Mouse (Mus musculus) liver, embryonic 12.5 days (tissue): Measurements from ENCODE around the gene Cdc14a. TPM values are rescaled to one million over a fixed set of nuclear protein-coding genes. Genes with fewer than 3 reads are reported as not detected.

Experiments used
- ATAC-seq: fragments of 200-750 bp; cut with Nextera tagmentation; 2 replicates; pipeline ENCODE4 v1.8.0; 2017; ENCODE audit warnings: moderate number of reproducible peaks, mild to moderate bottlenecking, moderate library complexity
- H3K27ac ChIP-seq: fragments of 300-500 bp; sonication (generic); 2 replicates; pipeline ENCODE4 v1.5.1; 2016; ENCODE audit warnings: mild to moderate bottlenecking
- H3K27me3 ChIP-seq: fragments of 300-500 bp; sonication (generic); replicated peaks from 2 replicates; pipeline ENCODE4 v1.6.1; 2016; ENCODE audit warnings: mild to moderate bottlenecking, moderate library complexity
- H3K36me3 ChIP-seq: fragments of 300-500 bp; sonication (generic); 2 replicates; pipeline ENCODE4 v1.6.1; 2016; ENCODE audit warnings: mild to moderate bottlenecking, moderate library complexity
- H3K4me1 ChIP-seq: fragments of 300-500 bp; sonication (generic); 2 replicates; pipeline ENCODE4 v1.6.1; 2016
- H3K4me2 ChIP-seq: fragments of 300-500 bp; sonication (generic); 2 replicates; pipeline ENCODE4 v1.6.1; 2016; ENCODE audit warnings: mild to moderate bottlenecking, moderate library complexity
- H3K4me3 ChIP-seq: fragments of 300-500 bp; sonication (generic); 2 replicates; pipeline ENCODE4 v1.5.1; 2016; ENCODE audit warnings: mild to moderate bottlenecking, moderate library complexity
- H3K9ac ChIP-seq: fragments of 300-500 bp; sonication (generic); 2 replicates; pipeline ENCODE4 v1.6.1; 2016; ENCODE audit warnings: mild to moderate bottlenecking, moderate library complexity
- H3K9me3 ChIP-seq: fragments of 300-500 bp; sonication (generic); replicated peaks from 2 replicates; pipeline ENCODE4 v1.6.1; 2016; ENCODE audit warnings: mild to moderate bottlenecking, moderate library complexity
- WGBS: fragments of 180-500 bp; shearing (Covaris S2); methylation state at CpG from one replicate; pipeline ENCODE4 v1.1.7; 2016; ENCODE audit not compliant: insufficient replicate concordance; 5-methylcytosine and 5-hydroxymethylcytosine counted together
- polyA plus RNA-seq: library from polyadenylated mRNA; unstranded; fragments of >200 nt; fragmentation: Nextera tagmentation; extraction: Ambion mirVana; gene quantifications from 2 replicates; pipeline ENCODE4 v1.2.1, GENCODE M21; 2016

Gene Cdc14a
- polyA plus RNA-seq, 1 experiment from 2014 or later: 5.1 TPM

GRCm38 (mm10) chr3:116409486-116409885 lies 14.3 kb downstream of the Cdc14a start:
- no peak overlapping the region for H3K4me2 ChIP-seq
- peaks cover 6% of the 10 kb centered on the region; the same call in 1 of the 2 replicates for H3K36me3 ChIP-seq
- no peaks in the 10 kb centered on the region for H3K9me3 ChIP-seq
- no peak overlapping the region for H3K9ac ChIP-seq
- peaks cover 14% of the 10 kb centered on the region for H3K4me1 ChIP-seq
- H3K27ac ChIP-seq: no peak overlapping the region
- H3K4me3 ChIP-seq: no peak overlapping the region
- ATAC-seq: no peak
- no peaks in the 10 kb centered on the region for H3K27me3 ChIP-seq
- WGBS: 69% methylated on average over 8 of the region's 8 CpGs

- ATAC-seq: no peak
- peaks cover 14% of the 10 kb centered on the region for H3K4me1 ChIP-seq
- 77% methylated on average over 10 of the region's 10 CpGs for WGBS
Observed at GRCm38 (mm10) chr3:116408856-116409255, 15.0 kb downstream of the Cdc14a start.

GRCm38 (mm10) chr3:116405516-116405915 lies 18.3 kb downstream of the Cdc14a start:
- H3K4me1 ChIP-seq: peaks cover 14% of the 10 kb centered on the region
- 66% methylated on average over 9 of the region's 9 CpGs for WGBS
- no peak overlapping the region for H3K9ac ChIP-seq
- no peak for ATAC-seq
- H3K27me3 ChIP-seq: no peaks in the 10 kb centered on the region
- no peak overlapping the region for H3K27ac ChIP-seq
- H3K36me3 ChIP-seq: peaks cover 7% of the 10 kb centered on the region; the same call in 1 of the 2 replicates
- H3K9me3 ChIP-seq: no peaks in the 10 kb centered on the region
- H3K4me3 ChIP-seq: no peak overlapping the region
- H3K4me2 ChIP-seq: no peak overlapping the region

More at GRCm38 (mm10) chr3:116408856-116409255, 15.0 kb downstream of the Cdc14a start:
- Histone ChIP-seq H3K27ac (no peak overlapping the region), H3K9ac (no peak overlapping the region), H3K36me3 (peaks cover 7% of the 10 kb centered on the region; the same call in 1 of the 2 replicates), H3K4me3 (no peak overlapping the region), H3K9me3 (no peaks in the 10 kb centered on the region), H3K4me2 (no peak overlapping the region), H3K27me3 (no peaks in the 10 kb centered on the region)

- WGBS: 86% methylated on average over 11 of the region's 11 CpGs
- H3K36me3 ChIP-seq: 0 out of 2 replicates have a peak, but pooled peaks cover 4% of the 10 kb centered on the region
- no peak for ATAC-seq
Observed at GRCm38 (mm10) chr3:116401436-116401835, 22.4 kb downstream of the Cdc14a start.

DNA sequence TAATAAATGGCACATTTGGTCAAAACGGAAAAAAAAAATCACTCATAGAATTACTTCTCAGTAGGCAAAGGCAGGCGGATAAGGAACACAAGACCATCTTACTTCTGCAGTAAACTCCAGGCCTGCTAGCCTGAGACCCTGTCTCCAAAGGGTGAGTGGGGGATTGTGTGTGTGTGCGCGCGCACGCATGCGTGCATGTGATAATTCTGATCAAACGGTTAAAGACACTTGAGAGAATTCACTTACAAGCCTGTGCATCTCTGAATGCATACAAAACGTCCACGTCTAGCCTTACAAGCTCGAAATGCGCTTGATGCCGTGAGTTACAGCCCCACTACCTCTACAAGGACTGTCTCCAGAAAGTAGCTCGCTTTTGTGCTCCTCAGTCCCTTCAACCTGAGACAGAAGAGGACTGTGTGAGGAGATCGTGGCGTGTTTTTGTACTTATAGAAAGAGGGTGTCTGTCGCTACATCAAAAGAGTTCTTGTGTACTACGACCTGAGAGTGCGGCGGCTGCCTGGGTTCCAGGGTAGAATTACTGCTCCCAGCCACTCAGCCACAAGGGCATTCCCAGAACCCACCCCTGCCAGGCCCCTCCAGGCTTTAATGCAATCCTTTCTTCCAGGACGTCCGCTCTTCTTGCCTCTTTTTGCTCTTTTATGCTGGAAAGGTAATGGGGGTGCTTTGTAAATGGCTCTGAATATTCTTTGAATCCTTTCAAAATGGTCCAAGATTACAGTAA lies 24.3 kb downstream of the Cdc14a start:
- no peak overlapping the region for H3K4me3 ChIP-seq
- H3K27ac ChIP-seq: no peak overlapping the region
- ATAC-seq: no peak
- no peak overlapping the region for H3K4me2 ChIP-seq
- H3K27me3 ChIP-seq: no peaks in the 10 kb centered on the region
- no peak overlapping the region for H3K9ac ChIP-seq
- H3K4me1 ChIP-seq: 0 out of 2 replicates have a peak, but pooled peaks cover 15% of the 10 kb centered on the region
- 0 out of 2 replicates have a peak, but pooled peaks cover 4% of the 10 kb centered on the region for H3K36me3 ChIP-seq
- no peaks in the 10 kb centered on the region for H3K9me3 ChIP-seq
- 84% methylated on average over 22 of the region's 22 CpGs for whole genome bisulfite sequencing

More at GRCm38 (mm10) chr3:116401436-116401835, 22.4 kb downstream of the Cdc14a start:
- Histone ChIP-seq H3K4me2 (no peak overlapping the region), H3K4me1 (0 out of 2 replicates have a peak, but pooled peaks cover 9% of the 10 kb centered on the region), H3K27ac (no peak overlapping the region), H3K4me3 (no peak overlapping the region), H3K9ac (no peak overlapping the region), H3K9me3 (no peaks in the 10 kb centered on the region), H3K27me3 (no peaks in the 10 kb centered on the region)

DNA sequence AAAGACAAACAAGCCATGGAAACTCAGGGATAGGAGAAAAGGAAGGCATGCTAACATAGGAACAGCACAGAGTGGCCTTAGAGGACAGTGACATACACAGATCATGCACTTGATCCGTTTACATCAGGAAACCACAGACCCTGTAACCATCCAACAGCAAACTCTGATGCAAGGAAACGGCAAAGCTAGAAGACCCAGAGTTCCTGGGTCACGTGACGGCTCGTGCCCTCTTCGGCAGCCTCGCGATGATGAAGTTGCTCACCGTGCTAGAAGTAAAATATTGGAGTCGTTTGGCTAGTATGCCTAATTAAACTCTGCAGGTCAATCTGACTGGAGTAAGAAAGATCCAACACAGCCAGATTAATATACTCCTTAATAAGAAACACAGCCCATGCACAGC lies 25.3 kb downstream of the Cdc14a start:
- no peaks in the 10 kb centered on the region for H3K9me3 ChIP-seq
- no peak overlapping the region; the same call in 1 of the 2 replicates for H3K4me2 ChIP-seq
- H3K4me3 ChIP-seq: no peak overlapping the region
- H3K27ac ChIP-seq: no peak overlapping the region
- WGBS: 65% methylated on average over 10 of the region's 10 CpGs
- no peaks in the 10 kb centered on the region for H3K27me3 ChIP-seq
- no peak for ATAC-seq
- 0 out of 2 replicates have a peak, but pooled peaks cover 15% of the 10 kb centered on the region for H3K4me1 ChIP-seq
- no peaks in the 10 kb centered on the region for H3K36me3 ChIP-seq
- no peak overlapping the region for H3K9ac ChIP-seq

GRCm38 (mm10) chr3:116397976-116398375 lies 25.9 kb downstream of the Cdc14a start:
- Histone ChIP-seq H3K4me2 (no peak overlapping the region), H3K9ac (no peak overlapping the region), H3K4me3 (no peak overlapping the region), H3K36me3 (no peaks in the 10 kb centered on the region), H3K9me3 (no peaks in the 10 kb centered on the region), H3K4me1 (0 out of 2 replicates have a peak, but pooled peaks cover 15% of the 10 kb centered on the region), H3K27me3 (no peaks in the 10 kb centered on the region), H3K27ac (no peak overlapping the region)
- ATAC-seq: no peak
- WGBS: 83% methylated on average over 7 of the region's 7 CpGs

DNA sequence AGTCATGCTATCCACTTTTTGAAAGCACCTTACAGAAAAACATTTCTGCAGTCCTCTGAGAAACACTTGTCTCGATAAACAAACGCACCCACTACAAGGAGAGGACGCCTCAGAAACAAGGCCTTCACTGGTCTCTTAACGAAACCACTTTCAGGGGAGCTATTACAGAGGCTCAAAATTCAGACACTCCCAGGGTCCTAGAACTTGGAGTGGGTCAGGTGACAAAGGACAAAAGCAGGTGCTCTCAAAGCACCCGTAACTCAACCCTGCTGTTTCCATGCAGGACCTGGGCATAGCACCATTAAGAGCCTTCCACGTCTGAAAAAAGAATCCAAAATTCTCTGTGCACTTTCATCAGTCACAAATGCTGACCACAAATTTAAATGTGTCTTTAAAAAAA lies 26.5 kb downstream of the Cdc14a start:
- Histone ChIP-seq H3K9ac (no peak overlapping the region), H3K36me3 (no peaks in the 10 kb centered on the region), H3K27me3 (no peaks in the 10 kb centered on the region), H3K4me2 (no peak overlapping the region), H3K4me1 (0 out of 2 replicates have a peak, but pooled peaks cover 15% of the 10 kb centered on the region), H3K4me3 (no peak overlapping the region), H3K9me3 (no peaks in the 10 kb centered on the region), H3K27ac (no peak overlapping the region)
- 87% methylated on average over 6 of the region's 6 CpGs for WGBS
- ATAC-seq: no peak

- ATAC-seq: no peak
- WGBS: 74% methylated on average over 3 of the region's 3 CpGs
- no peak overlapping the region for H3K4me3 ChIP-seq
- no peak overlapping the region for H3K9ac ChIP-seq
- no peaks in the 10 kb centered on the region for H3K27me3 ChIP-seq
- no peak overlapping the region; the same call in 1 of the 2 replicates for H3K27ac ChIP-seq
- H3K4me2 ChIP-seq: no peak overlapping the region
- H3K4me1 ChIP-seq: peaks cover 18% of the 10 kb centered on the region; the same call in 1 of the 2 replicates
- H3K36me3 ChIP-seq: no peaks in the 10 kb centered on the region
- no peaks in the 10 kb centered on the region for H3K9me3 ChIP-seq
Observed at GRCm38 (mm10) chr3:116396571-116396970, 27.3 kb downstream of the Cdc14a start.

DNA sequence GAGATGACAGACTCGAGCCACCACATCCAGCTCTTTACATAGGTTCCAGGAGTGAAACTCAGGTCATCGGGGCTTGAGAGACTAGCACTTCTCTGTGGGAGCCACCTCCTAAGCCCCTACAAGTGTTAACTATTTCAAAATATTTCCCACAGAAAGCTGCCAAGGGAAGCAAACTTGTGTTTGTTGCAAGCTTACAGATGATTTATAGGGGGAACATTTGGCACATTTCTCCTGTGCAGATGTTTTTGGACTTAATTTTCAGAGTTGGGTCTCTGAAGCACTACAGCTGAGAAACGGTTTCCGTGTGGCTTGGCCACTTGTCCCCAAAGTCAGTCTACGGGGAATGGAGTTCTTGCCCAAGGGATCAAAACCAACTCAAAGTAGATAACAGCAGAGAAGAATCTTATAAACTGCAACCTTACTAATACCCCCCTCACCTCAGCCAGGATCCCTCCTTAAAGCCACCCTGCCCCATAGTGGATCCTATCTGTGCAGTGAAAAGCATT lies 28.9 kb downstream of the Cdc14a start:
- no peak overlapping the region for H3K4me3 ChIP-seq
- H3K27me3 ChIP-seq: no peaks in the 10 kb centered on the region
- peaks cover 34% of the 10 kb centered on the region for H3K4me1 ChIP-seq
- no peak overlapping the region for H3K27ac ChIP-seq
- no peaks in the 10 kb centered on the region for H3K36me3 ChIP-seq
- no peak for ATAC-seq
- H3K9ac ChIP-seq: no peak overlapping the region
- WGBS: 81% methylated on average over 5 of the region's 5 CpGs
- H3K4me2 ChIP-seq: no peak overlapping the region
- H3K9me3 ChIP-seq: no peaks in the 10 kb centered on the region

- Histone ChIP-seq H3K27ac (peak overlapping the region; percentile 54), H3K9me3 (no peaks in the 10 kb centered on the region), H3K27me3 (no peaks in the 10 kb centered on the region), H3K4me1 (peaks cover 61% of the 10 kb centered on the region), H3K36me3 (no peaks in the 10 kb centered on the region), H3K4me2 (no peak overlapping the region), H3K4me3 (no peak overlapping the region), H3K9ac (0 out of 2 replicates have a peak overlapping the region, but pooled peaks have one; percentile 14)
- 76% methylated on average over 10 of the region's 10 CpGs for WGBS
- no peak for ATAC-seq
Observed at GRCm38 (mm10) chr3:116391399-116391798, 32.4 kb downstream of the Cdc14a start.
